Mouse (Mus musculus) heart, postnatal 0 days (tissue): ENCODE data around the gene Negr1.

ENCODE experiments used
- CTCF ChIP-seq: IDR thresholded peaks from 2 replicates; pipeline ENCODE4 v1.5.1; 2016; ENCODE audit warnings: antibody characterized with exemption, control low read depth, low read depth
- EP300 ChIP-seq: IDR thresholded peaks from 2 replicates; pipeline ENCODE4 v1.6.1; 2016; ENCODE audit warnings: antibody characterized with exemption, low read depth

DNA sequence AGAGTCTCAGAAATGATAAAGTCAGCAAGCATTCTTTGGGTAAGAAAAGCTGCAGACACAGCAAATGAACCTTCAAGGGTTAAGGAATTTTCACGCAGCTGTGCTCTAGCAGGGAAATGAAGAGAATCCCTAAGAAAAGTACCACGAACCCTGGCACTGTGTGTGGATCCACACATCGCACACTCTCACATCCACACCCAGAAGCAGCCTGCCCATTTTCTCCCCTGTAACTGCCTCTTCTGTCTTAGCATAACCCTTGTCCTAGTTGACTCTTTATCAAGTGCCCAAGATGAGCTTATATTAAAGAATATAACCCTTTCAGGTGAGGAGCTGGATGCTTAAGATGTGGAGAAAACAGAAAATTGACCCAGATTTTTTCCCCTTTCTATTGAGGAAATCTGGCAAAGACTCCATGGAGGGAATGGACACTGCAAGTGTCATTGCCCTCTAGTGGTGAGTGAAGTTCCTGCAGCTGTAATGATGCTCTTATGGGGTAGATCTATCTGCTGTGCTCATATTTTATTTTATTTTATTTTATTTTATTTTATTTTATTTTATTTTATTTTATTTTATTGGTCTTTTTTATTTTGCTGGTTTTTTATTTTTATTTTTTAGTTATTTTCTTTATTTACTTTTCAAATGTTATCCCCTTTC is 82.2 kb downstream of the Negr1 start:
- TF ChIP-seq CTCF = peak; percentile 49
- TF ChIP-seq EP300 = no peak
